Mouse (Mus musculus) limb, embryonic 14.5 days (tissue): ENCODE data around the gene Ano2. TPM values are rescaled to one million over a fixed set of nuclear protein-coding genes. Genes with fewer than 3 reads are reported as not detected.

ENCODE experiments used
- ATAC-seq: fragments of 200-750 bp; cut with Nextera tagmentation; 2 replicates; pipeline ENCODE4 v1.8.0; 2017; ENCODE audit warnings: low read depth, moderate number of reproducible peaks, moderate TSS enrichment; ENCODE audit not compliant: low FRiP score
- DNase-seq: peaks from one replicate; pipeline ENCODE4 v3.0.0-alpha.2; 2015; ENCODE audit warnings: low spot score
- H3K27ac ChIP-seq: fragments of 300-500 bp; sonication (generic); replicated peaks from 2 replicates; pipeline ENCODE4 v1.5.1; 2014; ENCODE audit warnings: low read depth, mild to moderate bottlenecking, low read length, moderate library complexity, mixed read lengths
- H3K27me3 ChIP-seq: fragments of 300-500 bp; sonication (generic); 2 replicates; pipeline ENCODE4 v1.6.1; 2014; ENCODE audit warnings: low read length, mixed read lengths; ENCODE audit not compliant: control insufficient read depth, insufficient read depth
- H3K36me3 ChIP-seq: fragments of 300-500 bp; sonication (generic); 2 replicates; pipeline ENCODE4 v1.6.1; 2014; ENCODE audit warnings: mild to moderate bottlenecking, low read length, moderate library complexity, mixed read lengths; ENCODE audit not compliant: control insufficient read depth, insufficient read depth
- H3K4me1 ChIP-seq: fragments of 300-500 bp; sonication (generic); 2 replicates; pipeline ENCODE4 v1.6.1; 2014; ENCODE audit warnings: antibody characterized with exemption, low read length, mixed read lengths; ENCODE audit not compliant: control insufficient read depth, insufficient read depth
- H3K4me2 ChIP-seq: fragments of 300-500 bp; sonication (generic); replicated peaks from 2 replicates; pipeline ENCODE4 v1.6.1; 2014; ENCODE audit warnings: low read depth, mild to moderate bottlenecking, low read length, moderate library complexity; ENCODE audit not compliant: severe bottlenecking
- H3K4me3 ChIP-seq: fragments of 300-500 bp; sonication (generic); replicated peaks from 2 replicates; pipeline ENCODE4 v1.5.1; 2014; ENCODE audit warnings: low read length
- H3K9ac ChIP-seq: fragments of 300-500 bp; sonication (generic); 2 replicates; pipeline ENCODE4 v1.6.1; 2014; ENCODE audit warnings: mild to moderate bottlenecking, low read depth, low read length, moderate library complexity; ENCODE audit not compliant: severe bottlenecking
- H3K9me3 ChIP-seq: fragments of 300-500 bp; sonication (generic); 2 replicates; pipeline ENCODE4 v1.6.1; 2016; ENCODE audit warnings: low read length; ENCODE audit not compliant: control insufficient read depth
- POLR2A ChIP-seq: fragments of 200-500 bp; IDR thresholded peaks from 2 replicates; pipeline ENCODE4 v1.8.0; 2012; ENCODE audit warnings: inconsistent platforms, mild to moderate bottlenecking, moderate library complexity, borderline replicate concordance; ENCODE audit not compliant: insufficient read depth, insufficient read length; ENCODE audit errors: extremely low read depth
- WGBS: fragments of 180-500 bp; shearing (Covaris S2); extraction: QIAGEN DNeasy Blood & Tissue Kit; methylation state at CpG from one replicate; pipeline ENCODE4 v1.1.7; 2014; 5-methylcytosine and 5-hydroxymethylcytosine counted together
- polyA plus RNA-seq, 2 experiments: library from polyadenylated mRNA; depleted of rRNA in 1 of 2; stranded (reverse) in 1 of 2; unstranded in 1 of 2; fragments of >200 nt; fragmentation: Nextera tagmentation in 1 of 2; extraction: Ambion mirVana in 1 of 2; gene quantifications; 2 replicates each; pipeline versions ENCODE4 v1.2.1 to v1.2.3; 2012 to 2014

Gene Ano2
- polyA plus RNA-seq, 2 experiments: 0.14 TPM; not detected in 1

DNA sequence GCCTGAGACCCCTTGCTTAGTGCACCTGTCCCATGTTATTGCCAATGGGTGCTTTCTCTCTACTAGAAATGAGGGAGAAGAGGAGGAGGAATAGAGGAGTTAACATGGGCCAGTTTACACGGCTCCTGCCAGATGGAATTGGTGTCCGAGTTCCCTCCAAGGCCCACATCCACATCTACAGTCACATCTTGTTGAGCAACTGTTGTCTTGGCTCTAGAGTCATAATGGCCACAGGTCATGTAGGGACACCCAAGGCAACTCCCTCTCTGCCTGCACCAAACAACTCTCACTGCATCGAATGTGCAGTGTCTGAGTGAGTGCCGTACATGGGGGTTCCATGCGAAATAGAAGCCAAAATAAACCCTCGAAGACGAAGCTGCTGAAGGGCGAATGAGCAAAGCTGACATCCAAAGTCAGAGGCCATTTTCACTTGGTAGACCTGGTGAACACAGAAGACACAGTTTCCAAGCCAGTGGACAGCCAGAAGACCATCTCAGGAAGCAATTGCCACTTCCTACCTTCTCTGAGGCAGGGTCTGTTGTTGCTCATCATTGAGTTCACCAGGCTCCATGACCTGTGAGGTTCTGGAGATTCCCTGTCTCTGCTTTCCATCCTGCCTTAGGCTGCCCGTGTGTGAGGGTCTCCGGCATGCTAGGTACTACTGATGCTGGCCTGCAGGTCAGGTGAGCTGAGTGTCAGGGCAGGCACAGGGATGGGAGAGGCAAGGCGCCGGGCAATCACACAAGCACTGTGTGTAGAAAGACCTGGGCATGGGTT is 398.5 kb downstream of the Ano2 start:
- Histone ChIP-seq H3K9me3 (no peaks in the 10 kb centered on the region), H3K27me3 (no peaks in the 10 kb centered on the region), H3K4me1 (peaks cover 11% of the 10 kb centered on the region), H3K9ac (no peak overlapping the region), H3K4me2 (no peak overlapping the region), H3K36me3 (no peaks in the 10 kb centered on the region), H3K27ac (no peak overlapping the region), H3K4me3 (no peak overlapping the region)
- TF ChIP-seq POLR2A: no peak
- DNase-seq (no peak), ATAC-seq (no peak)
- WGBS: 92% methylated on average over 12 of the region's 12 CpGs

Other genes with a start within 250 kb of the Ano2 start
- gene Cd9, start 195.6 kb upstream of the Ano2 start, polyA plus RNA-seq (2012; rRNA removed): 215 and 273 TPM in 2 replicates
- 318 and 323 TPM in 2 replicates for gene Cd9, start 195.6 kb upstream of the Ano2 start, polyA plus RNA-seq (2014; fragmentation: Nextera tagmentation; extraction: Ambion mirVana)
- gene Vwf, start 143.6 kb upstream of the Ano2 start, polyA plus RNA-seq (2012; rRNA removed): 11.2 and 14.5 TPM in 2 replicates
- gene Vwf, start 143.6 kb upstream of the Ano2 start, polyA plus RNA-seq (2014; fragmentation: Nextera tagmentation; extraction: Ambion mirVana): 11.1 and 12.0 TPM in 2 replicates